Mouse (Mus musculus) heart, embryonic 13.5 days (tissue): Measurements from ENCODE around the gene 2310007B03Rik. TPM values are rescaled to one million over a fixed set of nuclear protein-coding genes. Genes with fewer than 3 reads are reported as not detected.
A peak's percentile ranks its signal among the peaks of the same experiment; 100 is the strongest.
"Not testable (repeated sequence)": the region's sequence is repeated elsewhere in the genome, so short reads cannot be mapped to it uniquely, and the experiment has no call there.

Experiments
- ATAC-seq: fragments of 200-750 bp; cut with Nextera tagmentation; 2 replicates; pipeline ENCODE4 v1.8.0; 2017; ENCODE audit warnings: moderate TSS enrichment; ENCODE audit not compliant: insufficient number of reproducible peaks, low FRiP score, low TSS enrichment; ENCODE audit errors: extremely low read depth
- H3K27ac ChIP-seq: fragments of 300-500 bp; sonication (generic); replicated peaks from 2 replicates; pipeline ENCODE4 v1.5.1; 2015; ENCODE audit warnings: moderate library complexity, mild to moderate bottlenecking, inconsistent platforms
- H3K27me3 ChIP-seq: fragments of 300-500 bp; sonication (generic); replicated peaks from 2 replicates; pipeline ENCODE4 v1.6.1; 2015; ENCODE audit warnings: mild to moderate bottlenecking, inconsistent platforms
- H3K36me3 ChIP-seq: fragments of 300-500 bp; sonication (generic); 2 replicates; pipeline ENCODE4 v1.6.1; 2015; ENCODE audit warnings: mild to moderate bottlenecking, inconsistent platforms
- H3K4me1 ChIP-seq: fragments of 300-500 bp; sonication (generic); 2 replicates; pipeline ENCODE4 v1.6.1; 2015; ENCODE audit warnings: inconsistent platforms
- H3K4me2 ChIP-seq: fragments of 300-500 bp; sonication (generic); 2 replicates; pipeline ENCODE4 v1.6.1; 2015; ENCODE audit warnings: inconsistent platforms, mild to moderate bottlenecking, moderate library complexity
- H3K4me3 ChIP-seq: fragments of 300-500 bp; sonication (generic); 2 replicates; pipeline ENCODE4 v1.5.1; 2015; ENCODE audit warnings: moderate library complexity, mild to moderate bottlenecking, inconsistent platforms
- H3K9ac ChIP-seq: fragments of 300-500 bp; sonication (generic); 2 replicates; pipeline ENCODE4 v1.6.1; 2015; ENCODE audit warnings: inconsistent platforms, mild to moderate bottlenecking, moderate library complexity
- H3K9me3 ChIP-seq: fragments of 300-500 bp; sonication (generic); 2 replicates; pipeline ENCODE4 v1.6.1; 2016; ENCODE audit warnings: inconsistent platforms
- WGBS: fragments of 180-500 bp; shearing (Covaris S2); methylation state at CpG from one replicate; pipeline ENCODE4 v1.1.7; 2015; ENCODE audit warnings: mixed read lengths; 5-methylcytosine and 5-hydroxymethylcytosine counted together
- polyA plus RNA-seq: library from polyadenylated mRNA; unstranded; fragments of >200 nt; fragmentation: Nextera tagmentation; extraction: Ambion mirVana; gene quantifications from 2 replicates; pipeline ENCODE4 v1.2.1, GENCODE M21; 2015

Gene 2310007B03Rik
- polyA plus RNA-seq: 0.12 and 0.24 TPM in 2 replicates

DNA sequence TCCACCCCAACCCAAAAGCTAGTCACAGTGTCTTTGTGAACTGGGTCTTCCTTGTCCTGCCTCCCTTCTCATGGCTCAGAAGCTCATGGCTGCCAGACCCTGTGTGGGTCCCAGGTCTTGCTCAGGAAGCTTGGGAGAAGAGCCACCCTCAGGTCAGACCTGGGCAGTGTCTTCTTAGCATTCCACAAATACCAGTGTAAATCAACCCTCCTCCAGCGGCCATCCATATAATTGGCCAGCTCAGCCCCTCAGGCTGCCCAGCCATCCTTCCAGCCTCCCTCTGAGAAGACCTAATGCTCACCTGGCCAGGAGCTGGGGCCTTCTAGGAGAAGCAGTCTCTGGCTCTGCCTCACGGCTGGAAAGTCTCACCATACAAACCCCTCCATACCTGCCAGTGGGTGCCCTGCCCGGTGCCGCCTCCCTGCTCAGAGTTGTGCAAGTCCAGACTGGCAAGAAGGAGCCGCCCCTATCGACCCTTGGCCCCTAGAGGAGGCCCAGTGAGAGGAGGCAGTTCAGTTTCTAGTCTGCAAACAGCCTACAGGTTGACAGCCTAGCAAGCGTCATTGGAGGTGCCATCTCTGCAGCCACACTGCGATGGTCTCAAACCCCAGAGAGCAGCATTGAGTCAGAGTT is at the start of gene 2310007B03Rik:
TSS of gene 2310007B03Rik (minus strand) at position 448 of the 633 bp plus-strand sequence.
- Histone ChIP-seq H3K9ac (no peak within 1 kb of the TSS), H3K9me3 (no peaks in the 10 kb centered on the region), H3K4me2 (no peak within 1 kb of the TSS), H3K27me3 (peaks cover 76% of the 10 kb centered on the region), H3K27ac (no peak within 1 kb of the TSS), H3K36me3 (no peaks in the 10 kb centered on the region), H3K4me3 (no peak within 1 kb of the TSS), H3K4me1 (peaks cover 7% of the 10 kb centered on the region; the same call in 1 of the 2 replicates)
- 71% methylated on average over 8 of the region's 8 CpGs for WGBS
- no peak for ATAC-seq

DNA sequence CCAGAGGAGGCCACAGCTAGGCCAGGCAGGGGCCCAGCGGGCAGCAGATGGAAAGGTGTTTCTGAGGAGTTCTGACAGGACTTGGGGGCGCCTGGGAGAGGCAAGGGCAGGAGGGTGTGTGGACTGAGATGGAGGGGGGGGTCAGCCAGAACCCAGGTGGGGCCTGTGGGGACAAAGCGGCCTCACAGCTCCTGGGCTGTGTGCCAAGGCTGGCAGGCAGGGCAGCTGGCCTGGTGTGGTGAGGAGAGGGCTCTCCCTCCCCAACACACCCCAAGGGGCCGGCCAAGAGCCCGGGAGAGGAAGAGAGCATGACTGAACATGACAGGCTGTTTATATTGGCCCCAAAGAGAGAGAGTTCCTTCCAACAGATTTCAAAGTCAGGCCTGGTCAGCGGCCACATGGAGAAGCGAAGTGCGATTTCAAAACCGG is 49.5 kb upstream of the 2310007B03Rik start:
- ATAC-seq: peak; percentile 78
- Histone ChIP-seq H3K36me3 (no peaks in the 10 kb centered on the region), H3K4me3 (no peak overlapping the region), H3K27ac (peak overlapping the region; percentile 88), H3K9ac (peak overlapping the region; percentile 62; the same call in 1 of the 2 replicates), H3K4me2 (peak overlapping the region; percentile 21; the same call in 1 of the 2 replicates), H3K4me1 (peaks cover 52% of the 10 kb centered on the region), H3K9me3 (no peaks in the 10 kb centered on the region), H3K27me3 (peaks cover 8% of the 10 kb centered on the region; the same call in 1 of the 2 replicates)
- 10% methylated on average over 9 of the region's 9 CpGs for WGBS

DNA sequence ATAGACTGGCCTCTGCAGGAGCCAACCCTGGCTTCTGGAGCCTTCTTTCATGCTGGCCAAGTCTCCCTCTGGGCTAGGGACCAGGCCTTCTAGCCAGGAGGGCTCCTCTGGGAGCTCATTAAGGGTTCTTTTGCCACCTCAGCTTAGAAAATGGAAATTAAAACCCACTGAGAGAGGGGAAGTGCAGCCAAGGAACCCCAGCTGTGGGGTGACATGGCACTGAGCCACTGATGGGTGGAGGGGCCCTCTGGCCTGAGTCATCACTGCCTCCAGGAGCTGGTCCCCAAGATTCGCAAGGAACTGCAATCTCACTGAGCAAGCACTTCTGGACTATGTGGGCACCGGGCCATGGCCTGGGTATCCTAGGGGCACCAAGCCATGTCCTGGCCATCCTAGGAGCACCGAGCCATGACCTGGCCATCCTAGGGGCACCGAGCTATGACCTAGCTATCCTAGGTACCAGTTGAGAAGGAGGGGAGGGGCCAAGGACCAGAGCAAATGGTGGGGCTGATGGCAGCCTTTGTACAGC is 46.9 kb upstream of the 2310007B03Rik start:
- Histone ChIP-seq H3K9me3 (no peaks in the 10 kb centered on the region), H3K4me2 (no peak overlapping the region), H3K4me1 (peaks cover 42% of the 10 kb centered on the region), H3K27me3 (peaks cover 21% of the 10 kb centered on the region), H3K36me3 (no peaks in the 10 kb centered on the region), H3K4me3 (no peak overlapping the region), H3K27ac (no peak overlapping the region), H3K9ac (no peak overlapping the region)
- 83% methylated on average over 4 of the region's 4 CpGs for WGBS
- no peak for ATAC-seq

DNA sequence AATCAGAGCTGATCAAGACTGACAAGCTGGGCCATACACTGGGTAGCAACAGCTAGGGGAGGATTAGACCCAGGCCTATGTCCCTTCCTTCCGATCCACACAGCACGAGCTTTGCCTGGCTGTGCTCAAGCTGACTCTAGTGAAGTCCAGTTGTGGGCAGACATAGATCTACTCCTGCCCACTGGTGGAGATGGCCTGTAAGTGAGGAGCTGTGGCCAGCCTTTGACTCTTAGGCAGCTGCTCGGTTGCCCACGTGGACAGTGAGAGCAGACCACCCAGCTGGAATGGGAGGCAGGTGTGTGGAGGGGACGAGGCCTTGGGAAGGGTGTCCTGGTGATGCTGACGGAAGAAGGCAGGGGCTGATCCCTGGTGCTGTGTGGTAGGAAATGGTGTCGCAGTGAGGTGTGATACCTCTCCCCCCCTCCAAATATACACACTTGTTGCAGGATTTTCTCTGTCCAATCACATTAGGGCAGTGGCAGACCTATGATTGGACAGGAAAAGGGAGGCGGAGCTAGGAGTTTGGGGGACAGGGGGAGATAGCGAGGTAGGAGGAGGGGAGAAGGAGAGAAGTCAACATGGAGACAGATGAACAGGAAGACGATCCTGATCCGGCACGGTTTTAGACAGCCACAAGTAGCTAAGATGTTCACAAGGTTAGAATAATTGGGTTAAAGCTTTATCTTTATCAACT is 45.7 kb upstream of the 2310007B03Rik start:
- Histone ChIP-seq H3K4me3 (no peak overlapping the region), H3K4me2 (no peak overlapping the region)
- 59% methylated on average over 12 of the region's 12 CpGs for WGBS

DNA sequence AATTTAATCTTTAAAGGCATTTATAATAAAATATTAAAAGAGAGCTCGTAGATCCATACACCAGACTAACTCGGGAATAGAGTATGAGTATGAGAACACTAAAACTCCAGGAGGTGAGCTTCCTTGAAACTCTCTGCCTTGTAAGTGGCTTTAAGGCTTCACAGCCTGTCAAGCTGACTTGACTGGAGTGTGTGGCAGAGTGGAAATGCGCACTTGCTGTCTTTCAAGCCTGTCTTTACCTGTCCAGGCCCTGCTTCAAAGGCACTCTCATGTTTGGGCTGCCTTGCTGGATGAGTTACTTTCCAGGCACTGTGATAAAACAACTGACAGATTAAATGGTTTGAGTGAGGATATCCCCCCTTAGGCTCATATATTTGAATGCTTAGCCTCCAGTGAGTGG is 37.2 kb upstream of the 2310007B03Rik start:
- Histone ChIP-seq H3K9me3 (peaks cover 18% of the 10 kb centered on the region; the same call in 1 of the 2 replicates), H3K4me3 (no peak overlapping the region), H3K27ac (no peak overlapping the region), H3K4me1 (no peaks in the 10 kb centered on the region), H3K27me3 (peaks cover 12% of the 10 kb centered on the region), H3K4me2 (no peak overlapping the region), H3K9ac (no peak overlapping the region), H3K36me3 (no peaks in the 10 kb centered on the region)
- no peak for ATAC-seq
- WGBS: 73% methylated on average over 3 of the region's 3 CpGs

More for the DNA sequence above, 45.7 kb upstream of the 2310007B03Rik start:
- Histone ChIP-seq H3K27me3 (peaks cover 25% of the 10 kb centered on the region), H3K9me3 (no peaks in the 10 kb centered on the region), H3K4me1 (peaks cover 33% of the 10 kb centered on the region), H3K27ac (no peak overlapping the region), H3K36me3 (no peaks in the 10 kb centered on the region), H3K9ac (no peak overlapping the region)
- ATAC-seq: no peak

DNA sequence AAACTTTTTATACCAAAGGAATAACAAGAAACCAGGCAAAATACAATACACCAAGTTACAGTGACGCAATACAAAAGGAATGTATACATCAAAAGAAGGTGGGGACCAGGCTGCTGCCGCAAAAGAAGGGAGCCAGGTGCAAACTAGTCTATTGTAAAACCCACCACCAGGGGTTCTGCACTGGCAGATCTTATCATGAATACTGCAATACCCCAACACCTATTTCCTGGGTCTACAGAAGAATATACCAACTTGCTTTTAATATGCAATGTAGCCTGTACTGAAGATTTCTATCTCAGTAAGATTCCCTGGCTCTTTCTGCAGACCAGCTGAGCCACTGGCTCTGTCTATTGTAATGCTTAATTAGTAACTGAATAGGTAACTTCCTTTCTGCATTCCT is 36.7 kb upstream of the 2310007B03Rik start:
- WGBS: 81% methylated on average over 2 of the region's 2 CpGs

DNA sequence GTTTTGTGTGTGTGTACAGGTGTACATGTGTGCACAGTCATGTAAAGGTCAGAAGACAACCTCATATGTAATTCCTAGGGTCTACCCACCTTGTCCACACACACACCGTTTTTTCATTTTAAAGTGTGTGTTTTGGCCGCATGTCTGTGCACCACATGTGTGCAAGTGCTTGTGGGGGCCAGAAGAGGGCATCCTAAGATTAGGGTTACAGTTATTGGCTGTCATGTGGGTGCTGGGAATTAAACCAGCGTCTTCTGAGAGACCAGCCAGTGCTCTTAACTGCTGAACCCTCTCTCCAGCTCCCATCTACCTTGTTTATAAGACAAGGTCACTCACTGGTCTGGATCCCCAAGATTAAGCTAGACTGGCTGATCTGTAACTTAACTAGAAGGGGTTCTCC is 34.2 kb upstream of the 2310007B03Rik start:
- Histone ChIP-seq H3K4me3 (no peak overlapping the region), H3K4me2 (no peak overlapping the region), H3K4me1 (no peaks in the 10 kb centered on the region), H3K9ac (no peak overlapping the region), H3K27ac (no peak overlapping the region), H3K36me3 (no peaks in the 10 kb centered on the region), H3K27me3 (peaks cover 32% of the 10 kb centered on the region), H3K9me3 (peaks cover 18% of the 10 kb centered on the region; the same call in 1 of the 2 replicates)
- 79% methylated on average over 3 of the region's 3 CpGs for WGBS
- ATAC-seq: no peak

More for the DNA sequence above, 36.7 kb upstream of the 2310007B03Rik start:
- H3K27ac ChIP-seq, H3K36me3 ChIP-seq, H3K9ac ChIP-seq, ATAC-seq, H3K4me1 ChIP-seq, H3K4me2 ChIP-seq, H3K4me3 ChIP-seq: not testable (repeated sequence)
- H3K27me3 ChIP-seq: peaks cover 12% of the 10 kb centered on the region
- peaks cover 18% of the 10 kb centered on the region; the same call in 1 of the 2 replicates for H3K9me3 ChIP-seq

DNA sequence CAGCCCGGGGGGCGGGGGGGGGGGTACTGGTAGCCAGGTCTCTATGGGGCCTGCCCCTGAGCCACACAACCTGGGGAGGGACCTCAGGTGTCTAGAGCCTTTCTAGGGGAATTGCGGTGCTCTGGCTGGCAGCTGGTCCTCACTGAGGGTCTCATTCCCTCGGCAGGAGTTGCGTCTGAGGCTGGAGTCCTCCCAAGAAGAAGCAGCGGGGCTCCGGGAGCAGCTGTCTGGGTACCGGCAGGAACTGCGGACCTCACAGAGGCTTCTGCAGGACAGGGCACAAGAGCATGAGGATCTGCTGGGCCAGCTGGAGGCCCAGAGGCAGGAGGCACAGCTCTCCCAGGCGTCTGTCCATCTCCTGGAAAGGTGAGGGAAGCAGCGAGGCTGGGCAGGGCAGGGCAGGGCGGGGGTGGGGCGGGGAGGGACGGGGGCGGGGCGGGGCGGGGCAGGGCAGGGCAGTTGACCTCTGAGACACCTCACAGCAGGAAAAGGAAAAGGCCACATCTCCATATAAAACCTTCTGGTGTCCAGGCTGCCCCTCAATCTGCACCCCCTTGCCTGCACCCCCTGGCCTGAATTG is 30.1 kb upstream of the 2310007B03Rik start:
- H3K4me2 ChIP-seq: no peak overlapping the region
- ATAC-seq: no peak

DNA sequence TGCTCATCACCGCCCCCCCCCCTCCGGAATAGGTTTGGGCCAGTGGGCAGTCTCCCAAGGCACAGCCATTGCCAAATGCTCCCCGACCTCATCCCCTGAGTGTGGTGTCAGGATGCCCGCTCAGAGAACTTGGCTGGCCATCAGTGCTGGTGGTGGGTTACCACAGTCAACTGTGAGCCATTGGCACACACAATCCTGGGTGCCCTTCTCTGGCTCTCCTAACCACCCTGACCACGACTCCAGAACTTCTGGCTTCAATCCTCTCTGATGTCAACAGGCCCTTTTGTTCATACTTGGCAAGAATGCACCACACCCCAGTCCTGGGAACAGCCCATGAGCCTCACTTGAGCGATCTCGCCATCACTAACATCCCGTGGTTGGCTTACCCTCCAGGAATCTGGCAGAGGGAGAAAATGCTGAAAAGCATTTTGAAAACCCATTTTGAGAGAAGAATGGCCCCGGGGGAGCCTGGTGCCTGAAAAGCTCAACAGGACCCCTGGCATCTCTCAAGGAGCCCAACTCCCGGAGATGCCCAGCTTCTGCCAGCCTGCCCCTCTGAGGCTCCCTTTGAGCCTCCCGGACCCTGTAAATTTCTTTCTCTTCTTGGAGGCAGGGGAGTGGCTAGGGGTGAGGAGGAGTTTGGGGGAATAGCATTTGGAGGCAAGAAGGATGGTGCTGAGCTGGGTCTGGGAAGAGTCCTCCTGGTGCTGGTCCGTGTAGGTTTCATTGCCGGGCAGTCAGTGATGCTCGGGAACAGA is 23.5 kb upstream of the 2310007B03Rik start:
- no peak for ATAC-seq
- 65% methylated on average over 14 of the region's 14 CpGs for WGBS
- peaks cover 10% of the 10 kb centered on the region; the same call in 1 of the 2 replicates for H3K4me1 ChIP-seq
- H3K27me3 ChIP-seq: peaks cover 76% of the 10 kb centered on the region
- H3K36me3 ChIP-seq: no peaks in the 10 kb centered on the region
- H3K4me3 ChIP-seq: no peak overlapping the region
- H3K9ac ChIP-seq: no peak overlapping the region
- no peak overlapping the region for H3K4me2 ChIP-seq
- H3K27ac ChIP-seq: no peak overlapping the region
- no peaks in the 10 kb centered on the region for H3K9me3 ChIP-seq

More for the DNA sequence above, 30.1 kb upstream of the 2310007B03Rik start:
- Histone ChIP-seq H3K27me3 (peaks cover 74% of the 10 kb centered on the region), H3K9me3 (peaks cover 10% of the 10 kb centered on the region; the same call in 1 of the 2 replicates), H3K4me3 (no peak overlapping the region), H3K27ac (no peak overlapping the region), H3K9ac (0 out of 2 replicates have a peak overlapping the region, but pooled peaks have one; percentile 12), H3K36me3 (no peaks in the 10 kb centered on the region), H3K4me1 (peaks cover 3% of the 10 kb centered on the region; the same call in 1 of the 2 replicates)
- 13% methylated on average over 11 of the region's 17 CpGs for WGBS

DNA sequence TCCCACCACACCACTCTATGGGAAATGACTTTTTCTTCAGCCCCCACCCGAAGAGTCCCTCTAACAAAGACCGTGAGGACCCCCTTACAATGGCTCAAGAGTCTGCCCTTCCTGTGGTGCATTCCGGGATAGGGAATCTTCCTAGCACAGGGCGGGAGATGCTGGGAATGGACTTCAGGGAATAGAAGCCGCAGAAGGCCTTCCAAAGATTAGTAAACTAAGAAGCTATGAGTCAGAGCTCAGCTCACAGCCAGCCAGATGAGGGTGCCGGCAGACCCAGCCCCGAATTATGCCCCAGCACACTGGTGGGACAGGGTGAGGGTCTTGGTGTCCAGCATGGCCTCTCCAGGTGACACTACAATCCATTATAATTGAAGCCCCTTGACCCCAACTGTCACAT is 21.5 kb upstream of the 2310007B03Rik start:
- Histone ChIP-seq H3K4me3 (no peak overlapping the region), H3K9ac (no peak overlapping the region), H3K36me3 (no peaks in the 10 kb centered on the region), H3K4me2 (no peak overlapping the region), H3K27me3 (peaks cover 74% of the 10 kb centered on the region), H3K4me1 (peaks cover 23% of the 10 kb centered on the region), H3K27ac (no peak overlapping the region), H3K9me3 (no peaks in the 10 kb centered on the region)
- 79% methylated on average over 7 of the region's 7 CpGs for WGBS
- no peak for ATAC-seq
